Mouse (Mus musculus) megakaryocyte, embryonic 14.5 days (primary cell): ENCODE results near the gene Lbhd2.

ENCODE experiments used
- FLI1 ChIP-seq: IDR thresholded peaks from 2 replicates; pipeline ENCODE4 v1.6.1; 2012; ENCODE audit warnings: low read length, inconsistent platforms, mixed read lengths
- GATA1 ChIP-seq: IDR thresholded peaks from 3 replicates; pipeline ENCODE4 v1.6.1; 2012; ENCODE audit warnings: mixed read lengths, low read length, inconsistent platforms, borderline replicate concordance

GRCm38 (mm10) chr12:111430868-111431817 lies 24.5 kb downstream of the Lbhd2 start:
- TF ChIP-seq GATA1 (no peak), FLI1 (no peak)
